Mouse (Mus musculus) heart, postnatal 36 days (tissue): ENCODE data around the gene Tnfrsf1a. TPM values are rescaled to one million over a fixed set of nuclear protein-coding genes. Genes with fewer than 3 reads are reported as not detected.

Experiments
- DNase-seq, 2 experiments: peaks; one replicate each; pipeline ENCODE4 v3.0.0; 2021 to 2022
- intact Hi-C: fragments of 180-260 bp; cut with DNase I; formaldehyde crosslinking; loops from one replicate; pipeline ENCODE4 v1.15.1; 2025
- total RNA-seq, 2 experiments: library from RNA; stranded (reverse); gene quantifications; 2 replicates each; pipeline ENCODE4 v1.2.3; 2021

Tnfrsf1a gene
- total RNA-seq, 2 experiments from 2014 or later: 59.6 to 63.7 TPM

- DNase-seq: no peak
- intact Hi-C loops: no loop called here
Observed at GRCm38 (mm10) chr6:125321114-125321855, 27.9 kb upstream of the Tnfrsf1a start.

- DNase-seq: no peak
- intact Hi-C loops: no loop called here
Observed at GRCm38 (mm10) chr6:125322794-125323193, 26.4 kb upstream of the Tnfrsf1a start.

- no peak for DNase-seq
- intact Hi-C loops: no loop called here
Observed at GRCm38 (mm10) chr6:125323547-125323946, 25.6 kb upstream of the Tnfrsf1a start.

DNA sequence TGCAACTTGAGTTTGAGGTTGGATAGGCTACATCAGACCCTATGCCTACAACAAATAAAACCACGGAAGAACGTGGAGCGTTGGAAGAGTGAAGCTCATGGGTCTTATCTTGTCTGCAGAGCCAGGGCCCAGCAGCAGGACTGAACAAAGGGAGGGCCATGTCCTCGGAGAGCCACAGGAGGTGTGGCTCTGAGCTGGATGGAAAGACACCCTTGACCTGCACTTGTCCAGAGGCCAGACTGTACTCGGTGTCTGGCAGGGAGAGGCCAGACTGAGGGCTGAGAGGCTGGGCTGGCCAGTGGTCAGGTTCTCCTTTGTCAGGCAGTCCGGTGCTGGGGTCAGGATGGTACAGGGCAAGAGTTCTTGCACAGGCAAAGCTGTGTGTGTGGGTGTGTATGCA, 23.8 kb upstream of the Tnfrsf1a start:
- intact Hi-C loops: loop anchor here (5.0 kb wide), 1 partner anchor 48 kb away; no protein-coding TSS in a partner anchor
- DNase-seq: no peak

GRCm38 (mm10) chr6:125328243-125328642, 20.9 kb upstream of the Tnfrsf1a start:
- DNase-seq: peak in 1 of 2 experiments; percentile 69
- intact Hi-C loops: loop anchor here (2.0 to 5.0 kb wide), 2 partner anchors 37 to 51 kb away; no protein-coding TSS in a partner anchor

DNA sequence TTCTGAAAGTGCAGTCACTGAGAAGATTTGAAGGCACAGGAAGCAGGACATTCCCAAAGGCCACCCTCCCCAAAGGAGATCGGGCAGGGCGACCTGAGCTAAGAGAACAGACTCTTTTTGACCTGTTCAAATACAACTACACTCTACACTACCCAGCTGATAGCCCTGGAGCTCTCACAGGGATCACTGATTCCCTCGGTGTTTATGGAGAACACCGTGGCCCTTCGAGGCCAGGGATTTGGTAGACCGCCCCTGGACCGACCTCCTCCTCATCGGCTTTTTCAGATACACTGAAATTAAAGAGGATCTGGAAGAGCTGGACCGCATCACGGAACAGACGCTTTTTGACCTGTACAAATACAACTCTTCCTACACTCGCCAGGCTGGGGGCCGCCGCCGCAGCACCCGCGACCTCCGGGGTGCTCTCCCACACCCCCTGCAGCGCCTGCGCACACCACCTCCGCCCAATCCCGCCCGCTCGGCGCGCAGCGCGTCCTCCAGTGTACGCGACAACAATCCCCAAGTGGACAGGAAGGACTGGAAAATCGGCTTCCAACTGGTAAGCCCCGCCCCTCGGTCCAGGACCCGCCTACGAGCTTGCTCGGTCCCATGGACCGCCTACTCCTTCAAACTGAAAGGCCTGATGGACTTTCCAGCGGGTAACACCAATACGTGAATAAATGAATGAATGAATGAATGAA, 18.4 kb upstream of the Tnfrsf1a start:
- intact Hi-C loops: loop anchor here (2.0 kb wide), 1 partner anchor 16 kb away; no protein-coding TSS in a partner anchor
- peak; percentile 91 to 92 for DNase-seq

DNA sequence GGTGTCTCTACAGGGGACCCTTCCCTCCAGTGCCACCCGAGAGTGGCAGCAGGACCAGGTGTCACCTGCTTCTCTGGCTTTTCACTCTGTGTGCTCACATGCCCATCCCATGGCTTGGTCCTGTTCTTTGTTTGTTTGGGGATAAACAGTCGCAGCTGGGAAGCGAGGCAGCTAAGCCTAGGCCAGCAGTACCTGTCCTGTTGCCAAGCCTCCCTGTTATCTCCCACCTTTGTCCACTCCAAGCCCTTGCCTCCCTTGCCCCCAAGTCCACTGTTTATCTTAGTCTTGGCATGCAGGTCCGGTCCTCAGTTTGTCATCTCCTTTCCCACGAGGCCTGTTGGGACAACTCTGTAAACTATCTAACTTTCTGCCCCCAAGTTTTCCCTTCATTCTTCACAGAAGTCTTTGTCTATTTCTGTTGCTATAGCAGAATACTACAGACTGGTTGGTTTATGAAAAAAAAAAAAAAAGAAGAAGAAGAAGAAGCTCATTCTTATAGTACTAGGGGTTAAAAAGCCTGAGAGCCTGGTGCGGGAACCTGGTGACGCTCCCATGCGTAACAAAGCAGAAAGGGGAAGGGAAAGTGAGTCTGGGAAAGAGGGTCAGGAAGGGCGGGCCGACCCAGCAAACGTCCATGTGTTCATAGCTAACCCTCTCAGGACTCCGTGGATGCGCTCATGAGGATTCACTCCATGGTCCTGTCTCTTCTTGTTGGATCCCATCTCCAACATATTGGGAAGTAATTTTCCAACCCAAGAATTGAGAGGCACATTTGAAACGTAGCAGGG, 15.9 kb upstream of the Tnfrsf1a start:
- no peak for DNase-seq

GRCm38 (mm10) chr6:125334356-125334755, 14.8 kb upstream of the Tnfrsf1a start:
- intact Hi-C loops: no loop called here
- no peak for DNase-seq

More for the DNA sequence above, 15.9 kb upstream of the Tnfrsf1a start:
- intact Hi-C loops: no loop called here

DNA sequence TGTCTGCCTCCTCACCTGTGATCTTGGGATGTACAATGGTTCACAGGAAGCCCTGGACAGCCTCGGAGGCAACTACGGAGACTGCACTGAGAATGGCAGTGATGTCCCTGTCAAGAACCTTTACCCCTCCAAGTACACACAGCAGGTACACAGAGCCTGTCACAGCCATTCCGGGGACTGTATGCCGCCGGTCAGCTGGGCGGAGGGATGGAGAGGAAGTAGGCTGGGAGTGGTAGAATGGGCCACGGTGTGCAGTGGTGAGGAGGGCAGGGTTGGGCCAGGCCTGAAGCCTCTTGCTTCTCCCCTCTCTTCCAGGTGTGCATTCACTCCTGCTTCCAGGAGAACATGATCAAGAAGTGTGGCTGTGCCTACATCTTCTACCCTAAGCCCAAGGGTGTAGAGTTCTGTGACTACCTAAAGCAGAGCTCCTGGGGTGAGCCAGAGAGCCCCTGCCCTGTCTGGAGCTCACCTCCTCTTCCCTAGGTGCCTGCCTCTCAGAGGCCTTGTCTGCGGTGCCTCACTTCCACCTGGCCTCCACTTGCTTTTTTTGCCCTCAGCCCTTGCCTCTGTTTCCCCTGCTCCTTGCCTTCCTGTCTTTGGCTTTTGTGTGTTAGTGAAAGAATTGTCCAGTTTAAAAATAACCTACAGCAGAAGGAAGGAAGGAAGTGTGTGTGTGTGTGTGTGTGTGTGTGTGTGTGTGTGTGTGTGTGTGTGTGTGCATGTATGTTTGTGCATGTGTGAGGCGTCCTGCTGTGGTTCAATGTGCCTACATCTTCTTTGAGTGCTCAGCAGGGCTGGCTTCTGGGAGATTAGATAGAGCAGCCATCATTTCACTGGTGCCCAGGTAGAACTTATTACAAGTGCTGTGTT, 10.1 kb upstream of the Tnfrsf1a start:
- DNase-seq: no peak
- intact Hi-C loops: no loop called here

- no peak for DNase-seq
- intact Hi-C loops: no loop called here
Observed at GRCm38 (mm10) chr6:125340244-125340643, 8.9 kb upstream of the Tnfrsf1a start.

- no peak for DNase-seq
- intact Hi-C loops: no loop called here
Observed at GRCm38 (mm10) chr6:125342198-125342597, 7.0 kb upstream of the Tnfrsf1a start.

GRCm38 (mm10) chr6:125344084-125344483, 5.1 kb upstream of the Tnfrsf1a start:
- DNase-seq: peak in 1 of 2 experiments; percentile 60

GRCm38 (mm10) chr6:125344866-125345265, 4.3 kb upstream of the Tnfrsf1a start:
- intact Hi-C loops: no loop called here
- no peak for DNase-seq

More at GRCm38 (mm10) chr6:125344084-125344483, 5.1 kb upstream of the Tnfrsf1a start:
- intact Hi-C loops: no loop called here

DNA sequence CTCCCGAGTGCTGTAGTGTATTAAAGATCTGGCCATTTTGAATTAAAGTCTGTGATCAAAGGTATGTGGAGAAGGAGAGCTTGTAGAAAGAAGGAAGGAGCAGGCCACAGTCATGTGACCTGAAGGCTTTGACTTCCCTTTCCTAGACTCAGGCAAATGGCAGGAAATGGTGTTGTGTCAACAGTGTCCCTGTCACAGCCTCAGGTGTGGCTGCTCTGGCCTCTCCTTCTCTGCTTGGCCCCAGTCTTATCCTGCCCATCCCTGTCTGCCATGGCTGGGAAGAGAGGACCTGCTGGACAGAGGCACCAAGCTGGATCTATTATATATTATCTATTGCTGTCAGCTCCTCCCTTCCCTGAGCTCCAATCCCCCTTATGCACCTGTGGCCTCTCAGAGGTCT, 3.5 kb upstream of the Tnfrsf1a start:
- DNase-seq: no peak

DNA sequence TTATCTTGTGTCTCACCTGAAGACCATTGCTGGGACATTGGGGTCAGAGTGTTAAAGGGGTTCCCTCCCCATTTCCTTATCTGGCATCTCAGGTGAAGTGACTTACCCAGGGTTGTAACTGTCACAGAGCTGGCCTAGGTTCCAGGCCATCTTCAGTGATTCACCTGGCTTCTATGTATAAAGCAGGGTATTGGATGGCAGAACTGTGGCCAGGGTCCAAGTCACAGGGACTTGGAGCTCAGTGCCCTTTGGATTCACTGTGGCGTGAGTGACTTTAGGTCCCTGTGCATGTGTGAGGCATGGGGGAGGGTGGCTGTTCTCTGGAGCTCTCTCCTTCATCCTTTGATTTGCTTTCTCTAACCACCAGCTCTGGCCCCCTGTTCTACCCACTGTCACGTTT, 3.1 kb upstream of the Tnfrsf1a start:
- DNase-seq: no peak
- intact Hi-C loops: no loop called here

More for the DNA sequence above, 3.5 kb upstream of the Tnfrsf1a start:
- intact Hi-C loops: no loop called here

- intact Hi-C loops: loop anchor here (10.0 kb wide), 1 partner anchor 435 kb away; the partner anchor contains the start of gene Lag3
- DNase-seq: peak; percentile 71 to 75
Observed at GRCm38 (mm10) chr6:125349575-125350230, 541 bp downstream of the Tnfrsf1a start.

DNA sequence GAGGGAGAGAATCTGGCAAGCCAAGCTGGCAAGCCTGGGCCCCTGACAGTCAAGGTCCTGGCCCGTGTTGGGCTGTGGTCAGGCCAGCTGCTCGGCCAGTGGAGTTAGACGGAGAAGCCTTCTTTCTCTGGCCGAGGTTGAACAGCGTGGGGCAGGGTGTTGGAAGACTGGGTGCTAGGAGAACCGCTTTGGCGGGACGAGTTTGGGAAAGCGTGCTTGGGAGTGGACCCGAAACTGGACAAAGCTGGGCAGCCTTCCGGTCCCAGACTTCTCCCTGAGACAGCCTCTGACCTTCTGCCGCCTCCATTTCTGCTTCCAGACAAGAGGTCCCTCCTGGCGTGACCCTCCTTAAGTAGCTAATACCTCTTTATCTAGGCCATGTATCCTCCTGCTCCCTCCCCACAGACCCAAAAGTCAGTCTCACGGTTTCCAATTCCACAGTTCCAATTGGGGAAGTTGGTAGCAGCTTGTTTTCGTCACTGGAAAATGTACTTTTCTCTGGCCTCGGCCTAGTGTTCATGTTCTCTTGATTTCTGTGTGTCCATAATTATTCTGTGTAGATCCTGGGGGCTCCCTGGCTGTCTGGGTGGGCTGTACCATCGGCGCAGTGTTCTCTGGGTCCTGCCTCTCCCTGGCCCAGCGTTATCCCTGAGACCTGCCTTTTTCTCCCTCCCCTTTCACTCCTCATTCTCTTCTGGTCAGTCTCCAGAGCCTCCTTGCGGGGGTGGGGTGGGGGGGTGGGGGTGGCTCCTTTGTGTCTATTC, 1.3 kb downstream of the Tnfrsf1a start:
- intact Hi-C loops: loop anchor here (10.0 kb wide), 1 partner anchor 436 kb away; the partner anchor contains the start of gene Lag3
- peak; percentile 60 to 74 for DNase-seq

- intact Hi-C loops: loop anchor here (10.0 kb wide), 1 partner anchor 436 kb away; the partner anchor contains the start of gene Lag3
- no peak for DNase-seq
Observed at GRCm38 (mm10) chr6:125350995-125351324, 1.8 kb downstream of the Tnfrsf1a start.
